In the genomic region with DNA sequence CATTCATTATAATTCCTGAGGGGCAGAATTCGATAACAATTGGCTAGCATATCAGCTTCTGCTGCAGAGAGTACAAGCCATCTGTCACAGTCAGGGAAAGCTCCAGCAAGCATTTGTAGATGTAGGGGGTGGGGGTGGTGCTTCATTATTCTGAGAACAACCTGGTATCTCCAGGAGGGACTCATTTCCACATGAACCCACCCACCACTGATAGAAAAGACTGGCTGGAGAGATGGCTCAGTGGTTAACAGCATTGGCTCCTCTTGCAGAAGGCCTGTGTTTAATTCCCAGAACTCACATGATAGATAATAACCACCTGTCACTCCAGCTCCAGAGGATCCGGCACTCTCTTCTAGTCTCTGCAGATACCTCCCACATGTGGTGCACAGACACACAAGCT, we compare ENCODE assay signal across 11 mouse cellular contexts. TPM values are rescaled to one million over a fixed set of nuclear protein-coding genes. Genes with fewer than 3 reads are reported as not detected.
DNase-seq lines count a peak whose midpoint lies in the region; ATAC-seq lines count a peak whose summit lies in the region.
"Had no signal": no experiment of that assay in that cellular context is flagged by ENCODE, and none has a peak within 500 bp of the region (broad histone marks: within the 10 kb centered on the region; RNA-seq: fewer than 3 reads in every experiment).

No protein-coding gene starts in this region.

- DNase-seq in frontal cortex, postnatal 10 days (ENCODE audit: low spot score in 2 of 2): no peak
- peak; percentile 23 for DNase-seq in right cerebral cortex, adult 18-20 months
- DNase-seq in right cerebral cortex, postnatal 4 days: no peak
- DNase-seq in layer of hippocampus, adult 9-11 months: peak; percentile 85
- peak; percentile 71 for DNase-seq in telencephalon, adult 2 months (ENCODE audit: low read depth, low spot score)
- DNase-seq in gastrocnemius, postnatal 10 days: no peak
- no peak for DNase-seq in urinary bladder, postnatal 10 days (ENCODE audit: low spot score)
- DNase-seq: heart, postnatal 36 days; kidney, adult 9 months; lung, postnatal 4 days had no signal

- ATAC-seq in frontal cortex, adult (ENCODE audit: low TSS enrichment): peak; percentile 69

RNA-seq across cellular contexts. Expression of gene Rfxap, which starts 27.8 kb away (rescaled TPM):
- 10 to 100 TPM; 23.4 to 25.3 TPM for total RNA-seq in gastrocnemius, postnatal 10 days (2021)

Comparison
In these comparisons a context has a peak if more than half of its experiments do, and no peak if none do; other contexts are left out.
1. DNase-seq: peak in right cerebral cortex, adult 18-20 months (single experiment), layer of hippocampus, adult 9-11 months (single experiment) and telencephalon, adult 2 months (single experiment); none in frontal cortex, postnatal 10 days (0 of 2), right cerebral cortex, postnatal 4 days (single experiment), gastrocnemius, postnatal 10 days (single experiment) and urinary bladder, postnatal 10 days (single experiment).